Mouse (Mus musculus) naive thymus-derived CD4-positive, alpha-beta T cell, adult 5 months (primary cell): Measurements from ENCODE around the gene Rab3gap2. TPM values are rescaled to one million over a fixed set of nuclear protein-coding genes. Genes with fewer than 3 reads are reported as not detected.

Experiments
- polyA plus RNA-seq: library from polyadenylated mRNA; unstranded; fragments of 100-300 nt; shearing (Covaris generic); gene quantifications from one replicate; pipeline ENCODE4 v1.2.1, GENCODE M21; 2017

Gene Rab3gap2
- 34.2 TPM for polyA plus RNA-seq

DNA sequence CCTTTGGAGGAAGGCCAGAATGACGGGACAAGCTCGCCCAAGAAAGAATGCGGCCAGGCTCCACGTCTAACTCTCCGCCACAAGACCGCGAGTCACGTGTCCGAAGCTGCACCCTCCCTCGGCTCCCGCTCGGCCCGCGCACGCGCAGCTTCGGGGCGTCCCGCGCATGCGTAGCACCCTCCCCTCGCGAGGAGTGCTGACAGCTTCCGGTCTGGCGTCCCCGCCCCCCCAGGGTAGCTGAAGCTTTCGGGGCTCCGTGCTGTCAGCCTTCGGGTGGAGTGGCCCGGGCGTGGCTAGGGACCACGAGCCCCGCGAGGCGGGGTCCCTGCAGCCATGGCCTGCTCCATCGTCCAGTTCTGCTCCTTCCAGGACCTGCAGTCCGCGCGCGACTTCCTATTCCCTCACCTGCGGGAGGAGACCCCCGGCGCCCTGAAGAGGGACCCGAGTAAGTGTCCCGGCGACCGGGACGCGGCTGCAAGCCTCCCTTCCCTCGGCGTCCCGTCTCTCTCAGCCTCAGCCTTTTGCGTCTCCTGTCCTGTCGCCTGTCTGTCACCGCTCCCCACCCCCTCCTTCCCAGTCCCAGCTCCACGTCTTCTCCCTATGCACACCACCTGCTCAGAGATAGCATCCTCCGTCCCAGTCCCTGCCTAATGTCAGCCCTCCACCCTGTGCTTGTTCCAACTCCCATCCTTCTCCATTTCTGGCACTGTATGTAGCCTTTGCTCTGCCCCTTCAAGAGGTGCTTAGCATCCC is at the start of gene Rab3gap2:
Gene Rab3gap2 (plus strand): TSS at position 209 of the 753 bp plus-strand sequence.

DNA sequence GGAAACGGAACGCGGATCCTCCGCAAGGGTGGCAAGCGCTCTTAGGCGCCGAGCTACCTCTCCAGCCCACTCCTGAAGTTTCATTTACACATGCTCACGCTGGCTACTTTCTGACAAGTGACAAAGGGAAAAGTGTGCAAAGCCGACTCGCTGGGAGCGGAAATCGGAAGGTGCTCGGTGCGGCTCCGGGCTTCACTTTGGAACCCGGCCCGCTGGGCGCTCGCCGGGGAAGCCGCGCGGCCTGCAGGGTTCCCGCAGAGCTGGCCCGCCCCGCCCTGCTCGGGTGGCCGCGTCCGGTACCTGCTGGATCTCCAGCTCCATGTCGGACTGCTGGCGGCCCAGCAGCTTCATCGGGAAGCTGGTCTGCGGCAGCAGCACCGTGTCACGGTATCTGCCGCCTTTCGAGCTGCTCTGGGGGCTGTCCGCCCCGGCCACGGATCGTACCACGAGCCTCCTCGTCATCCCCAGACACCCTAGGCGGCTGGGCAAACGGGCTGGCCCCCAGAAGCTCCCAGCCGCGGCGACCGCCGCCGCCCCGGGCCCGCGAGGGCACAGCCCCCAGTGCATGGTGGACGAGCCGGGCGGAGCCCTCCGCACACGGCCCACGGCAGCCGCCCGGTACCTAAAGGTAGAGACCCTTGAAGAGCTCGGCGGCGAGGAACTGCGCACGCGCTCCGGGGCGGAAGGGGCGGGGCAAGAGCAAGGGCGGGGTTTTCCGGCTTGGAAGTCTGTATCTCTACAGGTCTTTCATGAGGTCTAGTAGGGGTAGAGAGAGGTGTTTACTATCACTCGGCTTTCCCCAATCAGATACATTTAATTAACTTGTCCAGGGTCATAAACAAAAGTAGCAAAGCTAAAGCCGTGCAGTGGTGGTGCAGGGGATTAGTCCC is 125.0 kb downstream of the Rab3gap2 start, which contains the start of gene Iars2:
Gene Iars2 (minus strand): TSS at position 676 of the 890 bp plus-strand sequence.

DNA sequence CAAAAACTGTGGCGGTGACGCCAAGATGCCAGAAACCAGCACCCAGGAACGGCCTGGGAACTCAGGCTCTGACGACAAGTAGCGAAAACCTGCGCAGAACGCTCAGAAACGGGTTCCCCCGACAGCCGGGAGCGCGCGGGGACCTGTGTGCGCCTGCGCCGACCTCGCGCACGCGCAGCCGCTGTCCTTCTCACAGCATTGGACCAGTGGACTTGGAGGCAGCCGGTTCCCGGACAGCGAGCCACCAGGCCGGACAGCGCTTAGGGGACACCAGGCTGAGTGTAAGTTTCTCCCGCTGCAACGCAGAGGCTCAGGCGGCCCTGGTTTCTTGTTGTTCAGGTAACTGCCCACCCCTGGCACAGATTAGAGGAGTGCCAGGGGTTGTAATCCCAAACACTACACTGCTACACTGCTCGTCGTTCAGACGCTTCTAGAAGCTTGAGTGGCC is 128.1 kb downstream of the Rab3gap2 start, which contains the start of gene Bpnt1:
Gene Bpnt1 (plus strand): TSS at position 167 of the 448 bp plus-strand sequence.

Other genes with a start within 250 kb of the Rab3gap2 start
- not detected for gene Mark1, start 204.5 kb upstream of the Rab3gap2 start, polyA plus RNA-seq
- gene Iars2, start 125.3 kb downstream of the Rab3gap2 start, polyA plus RNA-seq, result 46.5 TPM
- gene Bpnt1, start 128.0 kb downstream of the Rab3gap2 start, polyA plus RNA-seq, result 38.9 TPM
- gene Eprs, start 158.9 kb downstream of the Rab3gap2 start, polyA plus RNA-seq, result 140 TPM